Mouse (Mus musculus): ENCODE measurements at regions not wholly inside any gene's neighbourhood (a gene's known extent, or its start where the extent isn't known, plus 50 kb on each side); places are given as distances from the start of the nearest gene placed in this dataset.

- 68% methylated on average over 3 of the region's 3 CpGs for WGBS
- Histone ChIP-seq H3K9me3 (ENCODE audit: control insufficient read depth, low read length) (no peaks in the 10 kb centered on the region), H3K9ac (ENCODE audit: low read length) (no peak overlapping the region), H3K4me3 (ENCODE audit: low read depth, low read length) (no peak overlapping the region), H3K4me1 (replicated peaks; ENCODE audit: control insufficient read depth, insufficient read depth) (no peaks in the 10 kb centered on the region), H3K27me3 (ENCODE audit: control insufficient read depth, insufficient read depth, low read length) (no peaks in the 10 kb centered on the region), H3K27ac (replicated peaks) (no peak overlapping the region), H3K4me2 (replicated peaks; ENCODE audit: low read depth) (no peak overlapping the region), H3K36me3 (ENCODE audit: control insufficient read depth, insufficient read depth, low read length) (no peaks in the 10 kb centered on the region)
- ATAC-seq (ENCODE audit: low FRiP score, low TSS enrichment) (no peak), DNase-seq (ENCODE audit: low spot score) (no peak)
- TF ChIP-seq CTCF (IDR thresholded peaks at IDR 0.05; ENCODE audit: low read depth) = no peak
- TF ChIP-seq EP300 (optimal IDR thresholded peaks at IDR 0.05) = no peak
Observed at GRCm38 (mm10) chr4:50235476-50235875, 389.9 kb upstream of the Grin3a start.

- 43% methylated on average over 3 of the region's 3 CpGs for WGBS
- Histone ChIP-seq H3K4me3 (ENCODE audit: low read depth, low read length) (no peak overlapping the region), H3K27me3 (ENCODE audit: control insufficient read depth, insufficient read depth, low read length) (no peaks in the 10 kb centered on the region), H3K4me2 (replicated peaks; ENCODE audit: low read depth) (no peak overlapping the region), H3K4me1 (replicated peaks; ENCODE audit: control insufficient read depth, insufficient read depth) (no peaks in the 10 kb centered on the region), H3K9me3 (ENCODE audit: control insufficient read depth, low read length) (no peaks in the 10 kb centered on the region), H3K9ac (ENCODE audit: low read length) (no peak overlapping the region), H3K27ac (replicated peaks) (no peak overlapping the region), H3K36me3 (ENCODE audit: control insufficient read depth, insufficient read depth, low read length) (no peaks in the 10 kb centered on the region)
- DNase-seq (ENCODE audit: low spot score) = no peak
- ATAC-seq (ENCODE audit: low FRiP score, low TSS enrichment) = no peak; the same call in 1 of the 2 replicates
- TF ChIP-seq EP300 (optimal IDR thresholded peaks at IDR 0.05) (no peak), CTCF (IDR thresholded peaks at IDR 0.05; ENCODE audit: low read depth) (no peak)
Observed at GRCm38 (mm10) chr4:50203348-50203747, 357.8 kb upstream of the Grin3a start.

GRCm38 (mm10) chr4:50177196-50177595, 331.7 kb upstream of the Grin3a start:
- no peaks in the 10 kb centered on the region for H3K4me1 ChIP-seq (replicated peaks; ENCODE audit: control insufficient read depth, insufficient read depth)
- DNase-seq (ENCODE audit: low spot score) = no peak
- TF ChIP-seq EP300 (optimal IDR thresholded peaks at IDR 0.05) (no peak), CTCF (IDR thresholded peaks at IDR 0.05; ENCODE audit: low read depth) (no peak)
- ATAC-seq (ENCODE audit: low FRiP score, low TSS enrichment) = no peak
- H3K27ac ChIP-seq (replicated peaks) = no peak overlapping the region
- no peak overlapping the region for H3K4me2 ChIP-seq (replicated peaks; ENCODE audit: low read depth)
- H3K36me3 ChIP-seq (ENCODE audit: control insufficient read depth, insufficient read depth, low read length) = no peaks in the 10 kb centered on the region
- H3K9ac ChIP-seq (ENCODE audit: low read length) = no peak overlapping the region
- no peak overlapping the region for H3K4me3 ChIP-seq (ENCODE audit: low read depth, low read length)
- H3K27me3 ChIP-seq (ENCODE audit: control insufficient read depth, insufficient read depth, low read length) = no peaks in the 10 kb centered on the region
- H3K9me3 ChIP-seq (ENCODE audit: control insufficient read depth, low read length) = no peaks in the 10 kb centered on the region

GRCm38 (mm10) chr4:50176656-50177055, 331.1 kb upstream of the Grin3a start:
- no peak overlapping the region for H3K4me3 ChIP-seq (ENCODE audit: low read depth, low read length)
- WGBS = 86% methylated on average over 2 of the region's 2 CpGs
- DNase-seq (ENCODE audit: low spot score) (no peak), ATAC-seq (ENCODE audit: low FRiP score, low TSS enrichment) (no peak)
- TF ChIP-seq EP300 (optimal IDR thresholded peaks at IDR 0.05) (no peak), CTCF (IDR thresholded peaks at IDR 0.05; ENCODE audit: low read depth) (no peak)
- H3K9ac ChIP-seq (ENCODE audit: low read length) = no peak overlapping the region
- H3K36me3 ChIP-seq (ENCODE audit: control insufficient read depth, insufficient read depth, low read length) = no peaks in the 10 kb centered on the region
- H3K4me2 ChIP-seq (replicated peaks; ENCODE audit: low read depth) = no peak overlapping the region
- H3K4me1 ChIP-seq (replicated peaks; ENCODE audit: control insufficient read depth, insufficient read depth) = no peaks in the 10 kb centered on the region
- H3K27ac ChIP-seq (replicated peaks) = no peak overlapping the region
- no peaks in the 10 kb centered on the region for H3K9me3 ChIP-seq (ENCODE audit: control insufficient read depth, low read length)
- no peaks in the 10 kb centered on the region for H3K27me3 ChIP-seq (ENCODE audit: control insufficient read depth, insufficient read depth, low read length)

GRCm38 (mm10) chr4:50160893-50161292, 315.3 kb upstream of the Grin3a start:
- TF ChIP-seq CTCF (IDR thresholded peaks at IDR 0.05; ENCODE audit: low read depth) = peak; percentile 43
- TF ChIP-seq EP300 (optimal IDR thresholded peaks at IDR 0.05) = no peak
- H3K36me3 ChIP-seq (ENCODE audit: control insufficient read depth, insufficient read depth, low read length) = no peaks in the 10 kb centered on the region
- DNase-seq (ENCODE audit: low spot score) (no peak), ATAC-seq (ENCODE audit: low FRiP score, low TSS enrichment) (no peak)
- no peaks in the 10 kb centered on the region for H3K27me3 ChIP-seq (ENCODE audit: control insufficient read depth, insufficient read depth, low read length)
- H3K4me2 ChIP-seq (replicated peaks; ENCODE audit: low read depth) = no peak overlapping the region
- no peak overlapping the region for H3K9ac ChIP-seq (ENCODE audit: low read length)
- WGBS = 59% methylated on average over 2 of the region's 2 CpGs
- no peaks in the 10 kb centered on the region for H3K4me1 ChIP-seq (replicated peaks; ENCODE audit: control insufficient read depth, insufficient read depth)
- H3K27ac ChIP-seq (replicated peaks) = no peak overlapping the region
- no peaks in the 10 kb centered on the region for H3K9me3 ChIP-seq (ENCODE audit: control insufficient read depth, low read length)
- H3K4me3 ChIP-seq (ENCODE audit: low read depth, low read length) = no peak overlapping the region

- no peaks in the 10 kb centered on the region for H3K9me3 ChIP-seq (ENCODE audit: control insufficient read depth, low read length)
- DNase-seq (ENCODE audit: low spot score) = no peak
- H3K36me3 ChIP-seq (ENCODE audit: control insufficient read depth, insufficient read depth, low read length) = no peaks in the 10 kb centered on the region
- H3K4me3 ChIP-seq (ENCODE audit: low read depth, low read length) = no peak overlapping the region
- ATAC-seq (ENCODE audit: low FRiP score, low TSS enrichment) = no peak
- H3K27me3 ChIP-seq (ENCODE audit: control insufficient read depth, insufficient read depth, low read length) = no peaks in the 10 kb centered on the region
- H3K27ac ChIP-seq (replicated peaks) = no peak overlapping the region
- no peak overlapping the region for H3K4me2 ChIP-seq (replicated peaks; ENCODE audit: low read depth)
- H3K4me1 ChIP-seq (replicated peaks; ENCODE audit: control insufficient read depth, insufficient read depth) = no peaks in the 10 kb centered on the region
- TF ChIP-seq EP300 (optimal IDR thresholded peaks at IDR 0.05) (no peak), CTCF (IDR thresholded peaks at IDR 0.05; ENCODE audit: low read depth) (no peak)
- no peak overlapping the region for H3K9ac ChIP-seq (ENCODE audit: low read length)
Observed at GRCm38 (mm10) chr4:50145926-50146325, 300.4 kb upstream of the Grin3a start.
